Mouse (Mus musculus): Measurements from ENCODE around the gene B4galnt4.

- TF ChIP-seq NELFE (IDR thresholded peaks at IDR 0.05; ENCODE audit: low read depth, low read length) (no peak), POLR2A (IDR thresholded peaks at IDR 0.05; ENCODE audit: control insufficient read depth in 1 of 2, insufficient read depth in 1 of 2, low read depth in 1 of 2, low read length in 2 of 2, poor library complexity in 1 of 2) (no peak), TAL1 (IDR thresholded peaks at IDR 0.05; ENCODE audit: low read length) (no peak), POLR2AphosphoS5 (IDR thresholded peaks at IDR 0.05; ENCODE audit: borderline replicate concordance, low read depth, low read length) (no peak), RCOR1 (IDR thresholded peaks at IDR 0.05; ENCODE audit: low read depth, low read length) (no peak), GATA1 (IDR thresholded peaks at IDR 0.05; ENCODE audit: low read depth, low read length) (no peak), E2F4 (IDR thresholded peaks at IDR 0.05; ENCODE audit: borderline replicate concordance, low read depth, low read length) (no peak), MXI1 (IDR thresholded peaks at IDR 0.05; ENCODE audit: low read depth, low read length) (no peak)
These were observed 3.4 kb upstream of the B4galnt4 start for GRCm38 (mm10) chr7:141057541-141057940.
